Mouse (Mus musculus) naive thymus-derived CD4-positive, alpha-beta T cell, adult 2 months (primary cell): Measurements from ENCODE around the gene Tpt1.
"Not testable (repeated sequence)": the region's sequence is repeated elsewhere in the genome, so short reads cannot be mapped to it uniquely, and the experiment has no call there.

Experiments used
- DNase-seq: peaks from one replicate; pipeline ENCODE4 v3.0.0-alpha.2; 2011; ENCODE audit warnings: low read depth

Gene Tpt1

DNA sequence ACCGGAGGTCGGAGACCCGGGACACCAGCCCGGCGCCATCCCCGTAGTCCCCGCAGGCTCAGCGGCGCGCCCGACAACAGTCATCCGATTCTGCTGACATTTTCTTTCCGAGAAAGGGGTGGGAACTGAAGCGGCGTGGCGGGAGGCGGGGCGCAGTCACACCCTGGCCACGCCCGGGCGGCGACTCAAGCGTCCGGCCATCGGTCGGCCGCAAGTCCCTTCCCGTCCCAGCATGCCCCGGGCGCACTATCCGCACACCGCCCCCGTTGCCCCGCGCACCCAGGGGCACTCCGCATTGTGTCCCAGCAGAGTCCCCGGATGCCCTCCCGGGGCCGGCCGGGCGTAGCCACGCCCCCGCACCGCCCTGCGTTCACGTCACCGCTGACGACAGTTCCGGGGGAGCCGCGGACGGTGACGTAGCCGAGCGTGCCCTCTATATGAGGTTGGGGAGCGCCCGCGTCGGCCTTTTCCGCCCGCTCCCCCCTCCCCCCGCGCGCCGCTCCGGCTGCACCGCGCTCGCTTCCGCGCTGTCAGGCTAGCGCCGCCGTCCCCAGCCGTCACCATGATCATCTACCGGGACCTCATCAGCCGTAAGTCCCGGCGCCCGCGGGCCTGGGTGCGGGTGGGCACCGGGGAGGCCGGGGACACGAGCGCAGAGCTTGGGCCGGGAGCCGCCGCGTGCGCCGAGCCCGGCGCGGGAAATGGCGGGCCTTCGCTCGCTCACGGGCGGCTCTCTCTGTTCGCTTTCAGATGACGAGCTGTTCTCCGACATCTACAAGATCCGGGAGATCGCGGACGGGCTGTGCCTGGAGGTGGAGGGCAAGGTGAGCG, at the start of gene Tpt1:
Gene Tpt1 (plus strand): TSS at position 227 of the 831 bp plus-strand sequence.
- peak; percentile 99 for DNase-seq

DNA sequence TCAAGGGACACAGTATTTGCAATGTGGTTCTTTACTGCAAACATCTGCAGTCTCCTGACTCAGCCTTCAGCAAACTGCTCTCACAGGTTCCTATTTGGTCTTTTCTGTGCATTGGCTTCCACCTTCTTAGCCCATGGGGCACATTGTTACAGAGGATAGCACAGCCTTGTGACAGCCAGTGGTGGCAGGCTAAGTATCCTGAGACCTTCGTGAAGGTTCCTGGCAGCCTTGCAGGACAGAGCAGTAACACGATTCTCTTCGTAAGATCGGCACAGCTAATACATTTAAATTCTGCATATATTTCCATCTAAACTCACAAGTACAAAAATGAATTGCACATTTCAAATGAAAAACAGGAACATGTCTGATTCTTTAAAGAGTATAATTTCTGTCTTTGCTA, 49.0 kb upstream of the Tpt1 start:
- DNase-seq: no peak

DNA sequence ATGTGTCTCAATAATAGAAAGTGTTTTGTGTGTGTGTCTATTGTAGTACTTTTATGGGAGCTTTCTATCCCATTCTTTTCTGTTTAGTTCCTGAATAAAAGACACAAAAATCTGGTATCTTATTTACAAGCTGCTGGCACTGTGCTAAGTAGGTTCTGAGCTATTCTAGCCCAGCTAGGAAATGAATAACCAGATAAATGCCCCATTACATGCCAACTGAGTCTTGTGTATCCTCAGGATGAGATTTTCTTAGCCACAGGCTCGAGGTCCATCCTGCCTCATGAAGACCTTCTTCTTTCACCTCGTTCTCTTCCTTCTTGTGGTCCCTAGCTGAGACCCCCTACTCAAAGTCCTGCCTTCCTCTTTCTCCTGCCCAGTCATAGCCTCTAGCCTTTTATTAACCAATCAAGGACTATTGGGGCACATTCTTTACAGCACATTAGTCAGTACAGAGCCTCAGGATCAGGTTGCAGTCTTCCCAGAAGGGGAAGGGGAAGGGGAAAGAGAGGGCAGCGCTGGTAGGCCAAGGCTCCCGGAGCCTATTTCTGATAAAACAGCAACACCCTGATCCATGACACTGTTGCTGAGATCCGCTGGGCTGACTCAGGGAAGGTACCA, 47.0 kb upstream of the Tpt1 start:
- no peak for DNase-seq

DNA sequence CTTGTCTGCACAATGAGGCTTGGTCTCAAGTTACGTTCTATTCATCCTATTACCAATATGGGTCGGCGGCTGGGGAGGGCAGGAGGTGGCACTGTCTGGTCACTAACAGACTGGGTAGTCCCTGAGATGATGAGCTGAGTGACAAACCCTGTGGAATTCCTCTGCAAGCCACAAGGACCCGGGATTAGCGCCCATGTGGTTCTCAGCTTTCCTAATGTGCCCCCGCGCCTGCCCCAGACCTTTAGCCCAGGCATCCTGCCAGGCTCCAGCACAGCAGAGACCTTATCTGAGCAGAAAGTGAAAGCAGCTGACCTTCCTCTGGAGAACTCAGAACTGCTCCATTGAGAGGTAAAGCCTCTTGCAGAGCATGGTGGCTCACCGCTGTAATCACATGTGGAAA, 37.1 kb upstream of the Tpt1 start:
- no peak for DNase-seq

DNA sequence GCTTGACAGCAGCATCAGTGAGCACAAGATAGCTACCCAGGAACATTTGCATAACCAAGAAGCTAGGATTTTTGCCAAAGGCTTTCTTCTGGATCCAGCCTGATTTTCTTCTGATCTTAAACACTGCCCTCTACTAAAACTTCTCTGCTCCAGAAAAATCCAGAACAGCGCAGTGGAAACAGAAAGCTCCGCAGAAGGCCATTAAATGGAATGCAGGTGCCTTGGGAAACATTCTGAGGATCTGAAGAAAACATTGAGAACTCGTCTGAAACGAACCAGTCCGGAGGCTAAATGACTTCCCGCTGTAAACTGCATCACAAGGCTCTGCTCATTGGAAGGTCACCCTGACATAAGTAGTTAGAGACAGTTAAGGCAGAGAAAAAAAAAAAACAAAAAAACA, 35.0 kb upstream of the Tpt1 start:
- DNase-seq: no peak

DNA sequence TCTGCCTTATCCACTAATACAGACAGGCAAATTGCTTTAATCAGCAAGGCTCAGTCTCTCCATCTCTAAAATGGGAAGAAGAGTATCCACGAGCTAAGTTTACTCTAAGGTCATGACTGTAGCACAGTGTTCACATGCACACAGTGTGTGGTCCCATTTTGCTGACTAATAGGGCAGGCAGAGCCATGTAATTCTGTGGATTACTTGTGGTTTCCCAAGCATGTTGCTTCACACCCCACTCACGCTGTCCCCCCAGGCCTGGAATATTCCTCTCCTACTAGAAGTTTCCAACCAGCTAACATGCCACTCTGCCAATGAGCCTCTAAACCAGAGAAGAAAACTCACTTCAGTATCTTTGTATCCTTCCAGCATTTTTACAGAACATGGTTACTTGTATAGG, 26.4 kb upstream of the Tpt1 start:
- DNase-seq: no peak

DNA sequence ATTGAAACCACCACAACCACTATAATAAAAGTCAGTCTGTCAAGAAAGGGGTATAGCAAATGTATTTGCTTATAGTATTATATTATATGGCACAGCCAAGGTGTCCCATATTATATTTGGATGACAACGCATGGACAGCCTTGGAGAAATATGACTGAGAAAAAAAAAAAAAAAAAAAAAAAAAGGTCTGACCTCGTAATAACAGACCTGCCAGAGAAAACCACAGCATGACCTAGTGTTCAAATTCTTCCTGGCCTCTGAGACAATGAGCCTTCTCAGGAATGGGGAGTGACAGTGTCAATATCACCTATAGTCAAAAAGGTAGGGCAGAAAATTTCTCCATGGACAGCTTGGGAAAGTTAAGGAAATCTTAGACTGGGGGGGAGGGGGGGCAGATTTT, 25.6 kb upstream of the Tpt1 start:
- DNase-seq: no peak

DNA sequence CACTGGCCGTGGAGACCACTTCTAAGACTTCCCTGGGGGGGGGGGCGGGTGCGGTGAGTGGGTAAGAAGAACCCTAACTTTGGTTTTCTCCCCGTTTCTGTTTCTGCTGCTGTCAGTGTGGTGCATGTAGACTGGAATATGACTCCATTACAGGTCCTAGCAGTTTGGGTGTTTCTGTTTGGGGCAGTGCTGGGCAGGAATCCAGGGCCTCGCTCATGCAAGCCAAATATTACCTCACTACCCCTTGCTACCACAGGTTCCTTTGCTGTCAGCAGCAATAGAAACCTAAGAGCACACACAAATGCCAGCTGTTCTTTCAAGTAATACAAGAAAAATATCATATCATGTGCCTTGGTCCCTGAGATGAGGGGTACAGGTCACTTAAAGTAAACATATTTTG, 24.9 kb upstream of the Tpt1 start:
- no peak for DNase-seq

DNA sequence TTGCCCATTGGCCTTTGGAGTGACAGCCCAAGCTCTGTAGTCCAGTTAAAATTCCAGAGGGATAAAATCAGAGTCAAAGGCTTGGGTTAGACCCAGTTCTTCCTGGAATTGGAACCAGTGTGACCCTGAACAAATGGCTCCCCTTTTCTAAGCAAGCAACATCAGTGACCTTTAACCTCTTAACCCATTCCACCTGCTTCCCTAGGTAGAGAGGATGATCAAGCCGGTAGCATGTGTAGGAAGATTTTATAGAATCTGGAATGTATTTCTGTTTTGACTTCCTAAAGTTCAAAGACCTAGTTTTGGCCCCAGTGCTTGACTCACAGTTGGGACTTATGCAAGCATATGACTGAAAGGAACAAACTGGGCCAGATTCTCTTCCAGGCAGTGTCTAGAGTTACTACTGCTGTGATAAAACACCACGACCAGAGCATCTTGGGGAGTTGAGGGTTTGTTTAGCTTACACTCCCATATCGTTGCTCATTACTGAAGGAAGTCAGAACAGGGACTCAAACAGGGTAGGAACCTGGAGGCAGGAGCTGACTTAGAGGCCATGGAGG, 18.0 kb upstream of the Tpt1 start:
- DNase-seq: no peak

DNA sequence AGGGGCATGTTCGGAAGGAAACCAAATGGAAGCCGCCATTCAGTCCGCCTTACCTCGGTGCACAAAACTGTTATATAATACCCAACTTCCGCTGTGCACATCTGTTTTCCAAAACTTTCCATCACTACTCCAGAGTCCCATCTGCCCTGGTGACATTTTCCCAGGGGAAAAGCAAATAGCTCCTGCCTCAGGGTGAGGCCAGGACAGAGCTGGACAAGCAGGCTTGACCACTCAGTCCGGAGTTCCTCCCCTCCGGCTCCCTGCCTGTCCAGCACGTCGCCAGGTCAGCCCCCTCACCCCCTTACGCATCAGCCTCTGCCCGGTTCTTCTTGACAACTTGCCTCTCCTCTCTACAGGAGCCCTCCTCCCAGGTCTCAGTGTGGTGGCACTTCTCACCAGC, 16.7 kb upstream of the Tpt1 start:
- DNase-seq: no peak

DNA sequence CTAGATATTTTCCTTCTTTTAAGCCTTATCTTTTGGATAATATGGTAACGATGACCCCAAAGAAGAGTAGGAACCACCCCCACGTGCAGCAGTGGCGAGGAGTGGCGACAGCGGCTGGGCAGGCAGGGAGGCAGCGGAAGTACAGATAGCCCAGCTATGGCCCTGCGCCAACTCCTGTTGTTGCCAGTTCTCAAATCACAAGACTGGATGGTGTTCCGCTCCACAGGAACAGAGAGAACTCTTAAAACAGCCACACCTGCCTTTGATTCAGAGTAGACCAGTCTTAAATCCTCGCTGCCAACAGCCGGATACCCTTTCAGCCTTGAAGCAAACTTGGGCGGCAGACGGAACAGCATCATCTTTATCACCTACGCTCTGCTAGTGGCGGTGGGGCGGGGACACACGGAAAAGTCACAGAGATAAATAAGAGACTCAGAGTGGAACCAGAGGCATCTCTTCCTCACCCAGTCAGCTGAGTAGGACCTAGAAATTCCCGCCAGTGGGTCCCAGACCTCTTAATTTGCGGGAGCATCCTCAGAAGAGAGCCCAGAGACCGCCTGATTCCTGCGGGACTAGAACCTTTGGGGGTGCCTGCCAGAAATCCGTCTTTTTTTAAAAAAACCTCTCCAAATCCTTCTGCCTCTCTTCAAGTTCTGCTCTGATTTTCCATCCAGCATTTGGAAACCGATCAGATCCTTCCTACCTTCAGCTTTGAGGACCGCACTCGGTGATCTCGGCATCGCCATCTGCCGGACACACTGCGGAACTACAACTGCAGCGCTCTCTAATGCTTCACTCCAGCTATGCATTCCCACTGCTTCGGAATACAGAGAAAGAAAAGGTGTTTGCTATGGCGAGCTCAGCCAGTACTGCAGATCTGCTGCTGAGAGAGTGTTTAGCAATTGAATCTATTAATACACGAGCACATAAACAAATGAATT, 15.8 kb upstream of the Tpt1 start:
- peak; percentile 87 for DNase-seq

DNA sequence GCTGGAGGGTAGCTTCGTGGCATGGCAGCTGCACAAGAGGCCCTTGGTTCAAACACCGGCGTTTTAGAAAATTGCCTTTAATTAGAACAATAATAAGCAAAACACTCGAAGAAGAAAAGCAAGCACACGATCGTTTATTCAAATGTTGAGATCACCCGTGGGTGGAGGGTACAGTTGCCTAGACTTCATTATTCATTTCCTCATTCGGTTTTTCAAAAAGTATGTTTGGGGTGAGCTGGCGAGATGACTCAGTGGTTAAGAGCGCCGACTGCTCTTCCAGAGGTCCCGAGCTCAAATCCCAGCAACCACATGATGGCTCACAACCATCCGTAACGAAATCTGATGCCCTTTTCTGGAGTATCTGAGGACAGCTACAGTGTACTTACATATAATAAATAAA, 15.1 kb upstream of the Tpt1 start:
- DNase-seq: not testable (repeated sequence)

DNA sequence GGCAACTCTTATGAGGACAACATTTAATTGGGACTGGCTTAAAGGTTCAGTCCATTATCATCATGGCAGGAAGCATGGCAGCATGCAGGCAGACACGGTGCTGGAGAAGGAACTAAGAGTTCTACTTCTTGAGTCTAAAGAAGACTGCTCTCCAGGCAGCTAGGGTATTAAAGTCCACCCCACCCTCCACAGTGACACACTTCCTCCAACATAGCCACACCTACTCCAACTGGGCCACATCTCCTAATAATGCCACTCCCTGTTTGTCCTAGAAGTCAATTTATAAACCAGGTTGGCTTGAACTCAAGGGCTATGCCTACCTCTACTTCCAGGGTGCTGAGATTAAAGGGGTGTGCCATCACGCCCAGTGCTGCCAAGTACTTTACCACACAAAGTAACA, 12.9 kb upstream of the Tpt1 start:
- DNase-seq: no peak

DNA sequence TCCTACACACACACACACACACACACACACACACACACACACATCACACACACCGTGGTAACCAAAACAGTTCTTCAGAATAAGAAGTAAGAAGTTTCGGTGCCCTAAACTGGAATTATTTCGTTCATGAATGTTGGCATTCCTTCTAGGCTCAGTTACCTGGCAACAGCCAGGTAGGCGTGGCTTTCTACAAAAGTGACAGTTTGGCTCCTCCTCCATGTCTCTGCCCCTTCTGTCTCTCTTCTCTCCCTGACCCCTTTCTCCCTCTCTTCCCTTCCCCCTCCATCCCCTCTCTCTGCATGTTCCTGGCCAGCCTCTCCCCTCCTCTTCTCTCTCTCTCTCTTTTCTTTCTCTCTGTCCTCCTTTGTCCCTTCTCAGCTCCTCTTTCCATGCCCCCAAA, 11.9 kb upstream of the Tpt1 start:
- no peak for DNase-seq

DNA sequence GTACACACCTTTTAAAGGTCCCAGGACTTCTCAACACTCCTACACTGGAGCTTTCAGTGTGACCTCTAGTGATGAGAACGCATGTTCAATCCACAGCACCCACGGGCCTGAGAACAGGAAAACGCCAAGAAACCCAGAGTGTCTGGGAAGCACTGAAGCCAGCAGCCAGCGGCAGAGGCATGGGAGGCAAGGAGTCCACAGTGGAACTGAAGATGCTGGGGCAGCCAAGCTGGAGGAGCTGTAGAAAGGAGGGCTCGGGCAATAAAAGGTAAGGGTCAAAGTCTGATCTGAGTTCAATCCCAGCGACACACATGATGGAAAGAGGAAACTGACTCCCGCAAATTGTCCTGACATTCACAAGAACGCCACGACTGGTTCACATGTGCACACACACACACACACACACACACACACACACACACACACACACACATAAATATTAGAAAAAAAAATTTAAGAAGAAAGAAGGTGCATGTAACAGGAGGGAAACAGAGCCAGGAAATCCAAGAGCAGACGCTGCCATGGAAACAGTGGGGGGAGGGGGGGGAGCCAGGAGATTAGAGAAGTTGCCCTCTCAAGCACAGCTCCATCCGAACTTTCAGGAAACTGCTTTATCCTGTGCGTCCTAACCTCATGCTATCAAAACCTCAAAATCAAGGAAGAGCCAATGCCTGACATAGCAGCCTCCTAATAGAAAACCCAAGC, 11.2 kb upstream of the Tpt1 start:
- DNase-seq: no peak

DNA sequence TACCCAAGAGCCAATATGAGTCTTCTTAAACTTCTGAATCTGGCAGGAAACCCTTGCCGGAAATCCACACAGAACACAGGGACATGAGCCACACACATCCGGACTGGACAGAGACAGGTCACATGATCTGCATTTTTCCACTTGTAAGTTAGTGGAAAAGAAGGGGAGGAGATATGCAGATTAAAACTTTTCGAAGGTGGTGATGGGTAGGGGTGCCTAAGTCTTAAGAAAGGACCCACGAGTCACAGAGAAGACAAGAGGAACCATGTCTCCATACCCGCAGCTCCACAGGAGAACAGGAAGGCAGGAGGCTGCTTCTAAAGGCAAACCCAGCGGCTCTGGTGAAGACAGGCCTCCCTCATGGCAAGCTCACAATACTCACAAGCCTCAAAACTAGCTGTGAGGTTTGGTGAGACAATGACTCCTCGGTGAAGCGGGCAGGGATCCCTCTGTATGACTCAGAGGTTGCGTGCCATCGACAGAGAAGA, 10.6 kb upstream of the Tpt1 start:
- peak; percentile 92 for DNase-seq

DNA sequence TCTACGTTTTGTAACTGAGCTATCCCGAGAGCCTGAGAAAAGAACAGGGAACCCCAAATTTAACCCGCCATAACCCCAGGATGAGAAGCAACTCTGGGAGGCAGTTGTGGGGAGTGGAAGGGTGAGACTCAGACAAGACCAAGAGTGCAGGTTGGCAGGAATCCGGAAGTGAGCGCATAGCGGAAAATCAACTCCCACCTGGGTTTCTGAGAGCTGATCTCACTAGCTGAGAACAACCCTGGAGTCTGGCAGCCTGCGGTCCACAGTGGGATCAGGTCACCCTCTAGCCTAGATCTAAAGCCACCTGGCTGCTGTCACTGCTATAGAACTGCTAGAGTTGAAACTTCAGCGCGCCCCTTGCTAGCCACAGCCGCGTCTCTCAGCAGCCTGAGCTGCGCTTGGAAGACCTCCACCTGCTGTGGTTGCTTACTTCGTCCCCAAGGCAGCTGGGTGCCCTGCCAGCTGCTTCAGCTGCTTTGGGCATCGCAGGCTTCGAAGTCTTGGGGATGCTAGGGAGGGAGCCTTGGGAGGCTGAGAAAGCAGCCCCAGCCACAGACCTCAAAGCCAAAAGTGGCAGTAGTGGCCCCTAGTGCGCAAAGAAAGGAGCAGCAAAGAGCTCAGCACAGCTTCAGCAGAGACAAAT, 10.0 kb upstream of the Tpt1 start:
- DNase-seq: peak; percentile 88

DNA sequence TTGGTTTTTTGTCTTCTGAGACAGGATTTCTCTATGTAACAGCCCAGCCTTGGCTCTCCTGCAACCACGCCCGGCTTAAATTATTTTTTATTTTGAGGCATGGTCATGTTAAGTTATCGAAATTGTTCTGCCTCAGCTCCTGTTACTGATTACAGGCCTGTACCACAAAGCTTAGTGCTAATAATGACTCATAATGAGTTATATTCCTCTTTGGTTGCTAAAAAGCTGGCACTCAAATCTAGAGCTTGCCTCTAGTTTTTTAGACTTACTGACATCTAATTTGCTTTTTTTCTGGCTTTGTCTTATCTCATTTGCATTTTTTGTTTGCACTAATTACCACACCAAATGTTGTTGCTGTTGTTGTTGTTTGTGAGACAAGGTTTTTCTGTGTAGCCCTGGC, 8.3 kb upstream of the Tpt1 start:
- DNase-seq: no peak

DNA sequence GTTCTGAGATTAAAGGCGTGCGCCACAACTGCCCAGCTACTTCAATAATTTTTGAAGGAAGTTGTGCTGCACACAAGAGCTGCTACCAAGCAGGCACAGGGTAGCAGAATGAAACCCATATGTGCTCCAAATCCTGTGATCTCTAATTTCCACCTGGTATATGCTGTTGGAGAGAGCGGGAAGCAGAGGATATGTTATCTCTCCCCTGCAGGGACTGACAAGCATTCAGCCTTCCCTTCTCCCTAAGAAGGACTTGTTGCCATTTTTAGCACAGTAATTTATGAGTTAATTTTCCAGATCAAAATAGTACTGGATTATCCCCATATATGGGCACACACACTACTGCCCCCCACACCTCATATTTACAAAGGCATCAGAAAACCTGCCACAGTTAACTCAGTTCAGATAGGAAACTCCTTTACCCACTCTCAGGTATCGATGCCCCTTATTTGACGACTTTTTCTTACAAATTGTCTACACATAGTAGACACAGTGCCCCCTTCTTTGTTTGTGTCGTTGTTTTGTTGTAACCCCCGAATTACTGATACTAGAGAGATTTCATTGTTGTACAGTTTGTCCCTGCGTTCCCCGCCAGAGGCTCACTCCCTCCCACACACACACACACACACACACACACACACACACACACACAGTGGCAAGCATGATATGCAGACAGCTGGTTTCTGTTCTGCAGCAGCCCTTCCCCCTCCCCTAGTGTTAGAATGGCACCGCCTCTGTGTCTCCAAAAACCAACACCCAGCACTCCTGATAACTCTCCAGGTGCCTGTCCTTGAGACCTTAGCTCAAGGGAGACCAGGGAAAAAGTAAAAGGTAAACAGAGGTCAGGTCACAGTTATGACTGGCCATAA, 7.6 kb upstream of the Tpt1 start:
- DNase-seq: peak; percentile 66

DNA sequence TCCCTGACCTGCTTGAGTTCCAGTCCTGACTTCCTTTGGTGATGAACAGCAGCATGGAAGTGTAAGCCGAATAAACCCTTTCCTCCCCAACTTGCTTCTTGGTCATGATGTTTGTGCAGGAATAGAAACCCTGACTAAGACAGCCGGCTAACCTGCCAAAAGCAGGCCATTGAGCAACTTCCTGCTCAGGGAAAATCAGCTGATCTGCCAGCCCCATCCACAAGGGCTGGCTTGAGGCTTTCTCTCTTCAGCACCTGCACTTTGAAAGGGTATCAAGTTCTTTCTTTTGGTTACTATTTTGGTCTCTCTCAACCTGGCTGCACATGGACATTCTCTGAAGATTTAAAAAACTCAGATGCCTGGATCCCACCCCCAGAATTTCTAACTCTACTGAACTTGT, 3.1 kb upstream of the Tpt1 start:
- not testable (repeated sequence) for DNase-seq
